Mouse (Mus musculus) natural killer cell, adult 2 months (primary cell): ENCODE measurements around the gene Efcab1.
"Not testable (repeated sequence)": the region's sequence is repeated elsewhere in the genome, so short reads cannot be mapped to it uniquely, and the experiment has no call there.

Experiments used
- DNase-seq, 2 experiments: peaks; one replicate each; pipeline ENCODE4 v3.0.0; 2022; ENCODE audit warnings: low spot score in 2 of 2

Gene Efcab1

GRCm38 (mm10) chr16:14906393-14907100 lies at the start of gene Efcab1:
Gene Efcab1 (plus strand): TSS chr16:14906606.
- no peak for DNase-seq

GRCm38 (mm10) chr16:14859443-14859842 lies 47.0 kb upstream of the Efcab1 start:
- DNase-seq, result no peak

- DNase-seq, result no peak
Measured at GRCm38 (mm10) chr16:14884916-14885315, 21.5 kb upstream of the Efcab1 start.

- no peak for DNase-seq
Measured at GRCm38 (mm10) chr16:14885372-14885771, 21.0 kb upstream of the Efcab1 start.

- DNase-seq, result no peak
Measured at GRCm38 (mm10) chr16:14892492-14892891, 13.9 kb upstream of the Efcab1 start.

GRCm38 (mm10) chr16:14893864-14894263 lies 12.5 kb upstream of the Efcab1 start:
- DNase-seq, result no peak

GRCm38 (mm10) chr16:14894713-14895112 lies 11.7 kb upstream of the Efcab1 start:
- no peak for DNase-seq

GRCm38 (mm10) chr16:14895543-14895942 lies 10.9 kb upstream of the Efcab1 start:
- no peak for DNase-seq

GRCm38 (mm10) chr16:14930711-14931110 lies 24.3 kb downstream of the Efcab1 start:
- DNase-seq, result not testable (repeated sequence)

GRCm38 (mm10) chr16:14936478-14937166 lies 30.2 kb downstream of the Efcab1 start:
- not testable (repeated sequence) for DNase-seq

- no peak for DNase-seq
Measured at GRCm38 (mm10) chr16:14939552-14939951, 33.1 kb downstream of the Efcab1 start.

- DNase-seq, result no peak
Measured at GRCm38 (mm10) chr16:14939994-14940715, 33.7 kb downstream of the Efcab1 start.

- DNase-seq, result no peak
Measured at GRCm38 (mm10) chr16:14940898-14941297, 34.5 kb downstream of the Efcab1 start.

GRCm38 (mm10) chr16:14943530-14943929 lies 37.1 kb downstream of the Efcab1 start:
- DNase-seq, result no peak

GRCm38 (mm10) chr16:14947561-14947960 lies 41.2 kb downstream of the Efcab1 start:
- not testable (repeated sequence) for DNase-seq

- DNase-seq, result no peak
Measured at GRCm38 (mm10) chr16:14951894-14952293, 45.5 kb downstream of the Efcab1 start.

- DNase-seq, result no peak
Measured at GRCm38 (mm10) chr16:14959743-14960142, 53.3 kb downstream of the Efcab1 start.

GRCm38 (mm10) chr16:14973696-14974095 lies 67.3 kb downstream of the Efcab1 start:
- no peak for DNase-seq

GRCm38 (mm10) chr16:14979228-14979627 lies 72.8 kb downstream of the Efcab1 start:
- DNase-seq, result no peak

- DNase-seq, result no peak
Measured at GRCm38 (mm10) chr16:14989614-14990268, 83.3 kb downstream of the Efcab1 start.

- DNase-seq, result no peak
Measured at GRCm38 (mm10) chr16:14991001-14991400, 84.6 kb downstream of the Efcab1 start.
